Mouse (Mus musculus) hindbrain, embryonic 10.5 days (tissue): ENCODE measurements around the gene Ece1. TPM values are rescaled to one million over a fixed set of nuclear protein-coding genes. Genes with fewer than 3 reads are reported as not detected.
A peak's percentile ranks its signal among the peaks of the same experiment; 100 is the strongest.

ENCODE experiments used
- DNase-seq: peaks from one replicate; pipeline ENCODE4 v3.0.0-alpha.2; 2017; ENCODE audit warnings: low spot score
- H3K27ac ChIP-seq: fragments of 300-500 bp; sonication (generic); 2 replicates; pipeline ENCODE4 v1.5.1; 2016; ENCODE audit warnings: mild to moderate bottlenecking, moderate library complexity
- H3K27me3 ChIP-seq: fragments of 300-500 bp; sonication (generic); 2 replicates; pipeline ENCODE4 v1.6.1; 2016; ENCODE audit warnings: mild to moderate bottlenecking; ENCODE audit not compliant: poor library complexity, insufficient read depth, severe bottlenecking
- H3K36me3 ChIP-seq: fragments of 300-500 bp; sonication (generic); 2 replicates; pipeline ENCODE4 v1.6.1; 2016; ENCODE audit warnings: mild to moderate bottlenecking, moderate library complexity
- H3K4me1 ChIP-seq: fragments of 300-500 bp; sonication (generic); replicated peaks from 2 replicates; pipeline ENCODE4 v1.6.1; 2016; ENCODE audit warnings: mild to moderate bottlenecking
- H3K4me3 ChIP-seq: fragments of 300-500 bp; sonication (generic); 2 replicates; pipeline ENCODE4 v1.5.1; 2016; ENCODE audit warnings: mild to moderate bottlenecking, moderate library complexity
- H3K9me3 ChIP-seq: fragments of 300-500 bp; sonication (generic); 2 replicates; pipeline ENCODE4 v1.6.1; 2016; ENCODE audit warnings: mild to moderate bottlenecking, moderate library complexity
- WGBS: fragments of 180-500 bp; shearing (Covaris S2); methylation state at CpG from one replicate; pipeline ENCODE4 v1.1.7; 2016; 5-methylcytosine and 5-hydroxymethylcytosine counted together
- polyA plus RNA-seq: library from polyadenylated mRNA; unstranded; fragments of >200 nt; fragmentation: Nextera tagmentation; extraction: Ambion mirVana; gene quantifications from 2 replicates; pipeline ENCODE4 v1.2.1, GENCODE M21; 2016

Ece1 gene
- polyA plus RNA-seq, 1 experiment from 2014 or later: 33.7 TPM

DNA sequence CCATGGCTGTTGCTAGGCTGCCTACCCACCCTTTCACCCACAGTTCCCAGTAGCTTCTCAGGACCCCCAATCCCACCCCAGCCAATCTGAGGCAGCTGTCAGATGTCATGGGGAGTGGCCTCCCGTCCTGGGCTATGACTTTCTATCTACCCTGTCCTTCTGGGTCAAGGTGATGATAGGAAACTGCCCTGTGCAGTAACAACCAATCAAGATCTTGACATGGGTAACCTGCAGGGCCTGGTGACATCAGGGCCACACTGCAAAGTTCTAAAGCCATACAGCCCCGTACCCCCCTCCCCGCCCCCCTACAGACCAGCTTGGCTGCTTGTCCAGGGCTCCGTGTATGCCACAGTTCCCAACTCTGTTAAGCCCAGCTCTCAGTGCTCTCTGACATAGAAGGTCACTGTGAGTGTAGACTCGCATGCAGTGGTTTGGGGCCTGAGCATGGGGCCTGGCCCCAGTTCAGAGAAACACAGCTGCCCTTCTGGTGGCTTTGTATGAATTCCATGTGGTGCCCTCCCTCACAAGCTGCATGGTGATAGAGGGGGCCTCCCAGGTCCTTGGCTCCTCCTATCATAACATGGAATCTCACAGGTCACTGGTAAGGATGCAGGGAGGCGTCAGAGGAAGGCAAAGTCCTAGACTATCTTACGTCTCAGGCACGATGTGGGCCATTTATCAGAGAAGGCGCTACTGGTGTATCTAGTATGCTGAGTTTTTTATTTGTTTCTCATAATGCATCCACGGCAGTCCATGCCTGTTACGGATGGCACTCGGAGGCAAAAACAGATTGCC is 65.9 kb downstream of the Ece1 start:
- WGBS: 84% methylated on average over 12 of the region's 12 CpGs
- Histone ChIP-seq H3K27ac (peak overlapping the region; percentile 26), H3K36me3 (peaks cover 39% of the 10 kb centered on the region), H3K4me3 (no peak overlapping the region), H3K9me3 (no peaks in the 10 kb centered on the region), H3K4me1 (peaks cover 56% of the 10 kb centered on the region), H3K27me3 (no peaks in the 10 kb centered on the region)
- DNase-seq: no peak

DNA sequence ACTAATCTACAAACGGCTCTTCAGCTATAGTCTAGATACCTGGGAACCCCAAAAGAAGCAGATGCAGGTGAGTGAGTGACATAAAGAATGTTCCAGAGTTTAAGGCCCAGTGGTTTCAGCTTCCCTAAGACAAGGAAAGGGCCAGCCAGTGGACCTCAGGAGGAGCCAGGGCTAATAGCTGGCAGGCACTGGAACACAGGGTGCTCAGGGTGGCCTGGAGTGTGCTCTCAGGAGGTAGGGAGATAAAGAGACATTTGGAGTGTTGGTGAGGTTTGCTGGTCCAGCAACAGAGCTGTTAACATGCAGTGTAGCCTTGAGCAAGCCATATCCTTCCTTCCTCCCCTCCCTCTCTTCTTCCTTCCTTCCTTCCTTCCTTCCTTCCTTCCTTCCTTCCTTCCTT is 66.8 kb downstream of the Ece1 start:
- peaks cover 56% of the 10 kb centered on the region for H3K4me1 ChIP-seq
- H3K27me3 ChIP-seq: no peaks in the 10 kb centered on the region
- 85% methylated on average over 1 of the region's 1 CpGs for WGBS

DNA sequence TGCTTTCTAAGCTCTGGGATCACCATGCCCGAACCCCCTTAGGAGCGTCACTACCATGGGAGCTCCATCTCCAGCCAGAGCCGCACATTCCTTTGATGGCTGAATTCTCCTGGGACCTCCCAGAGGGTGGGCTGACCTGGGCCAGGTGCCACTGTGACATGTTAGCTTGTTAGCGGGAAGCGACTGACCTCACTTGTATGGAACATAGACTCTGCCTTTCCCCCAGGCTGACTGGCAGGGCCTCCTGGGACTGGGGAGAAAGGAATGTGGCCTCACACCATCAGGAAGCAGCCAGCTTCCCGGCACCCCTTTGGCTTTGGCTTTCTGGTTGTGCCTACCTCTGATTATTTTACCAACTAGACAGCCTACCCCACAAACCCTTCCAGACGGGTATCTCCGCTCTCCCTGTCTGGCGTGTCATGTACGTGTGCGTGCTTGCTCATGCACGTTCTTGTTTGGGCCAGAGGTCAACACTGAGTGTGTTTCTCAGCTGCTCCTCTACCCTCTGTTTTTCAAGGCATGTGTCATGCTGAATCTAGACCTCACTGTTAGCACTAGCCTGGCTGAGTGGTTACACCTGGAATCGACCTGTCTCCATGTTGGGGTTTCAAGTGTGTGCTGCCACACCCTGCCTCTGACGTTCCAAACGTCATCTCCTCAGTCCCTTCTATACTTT is 67.4 kb downstream of the Ece1 start:
- Histone ChIP-seq H3K9me3 (no peaks in the 10 kb centered on the region), H3K4me3 (no peak overlapping the region), H3K27ac (peak overlapping the region; percentile 35; the same call in 1 of the 2 replicates), H3K27me3 (no peaks in the 10 kb centered on the region), H3K4me1 (peaks cover 56% of the 10 kb centered on the region), H3K36me3 (peaks cover 43% of the 10 kb centered on the region)
- 75% methylated on average over 15 of the region's 15 CpGs for WGBS
- no peak for DNase-seq

More for the DNA sequence above, 66.8 kb downstream of the Ece1 start:
- H3K9me3 ChIP-seq: no peaks in the 10 kb centered on the region
- DNase-seq: no peak
- H3K4me3 ChIP-seq: no peak overlapping the region
- peaks cover 37% of the 10 kb centered on the region for H3K36me3 ChIP-seq
- peak overlapping the region; percentile 53; the same call in 1 of the 2 replicates for H3K27ac ChIP-seq

DNA sequence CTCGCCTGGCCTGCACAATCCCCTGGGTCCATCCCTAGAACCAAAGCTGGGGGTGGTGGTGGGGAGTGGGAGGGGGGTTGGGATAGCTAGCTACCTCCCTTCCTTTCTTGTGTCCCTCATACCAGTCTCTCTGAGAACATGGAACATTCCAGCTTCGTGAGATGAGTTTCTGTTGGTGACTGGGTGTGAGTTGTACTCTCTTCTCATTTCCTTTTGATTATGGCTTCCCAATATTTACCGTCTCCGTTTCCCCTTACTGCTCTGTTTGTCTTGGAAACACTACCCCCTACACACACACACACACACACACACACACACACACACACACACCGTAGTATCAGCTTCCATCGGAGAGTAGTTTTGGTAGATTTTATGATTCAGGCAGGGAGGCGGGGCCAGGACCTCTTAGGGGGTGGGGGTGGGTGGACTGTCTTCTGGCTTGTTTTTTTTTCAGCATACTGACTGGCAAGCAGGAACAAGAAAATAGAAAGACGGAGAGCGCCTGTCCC is 68.5 kb downstream of the Ece1 start:
- 46% methylated on average over 9 of the region's 9 CpGs for WGBS
- no peak for DNase-seq
- Histone ChIP-seq H3K9me3 (no peaks in the 10 kb centered on the region), H3K27ac (peak overlapping the region; percentile 88), H3K4me3 (peak overlapping the region; percentile 20; the same call in 1 of the 2 replicates), H3K4me1 (peaks cover 56% of the 10 kb centered on the region), H3K36me3 (peaks cover 54% of the 10 kb centered on the region), H3K27me3 (no peaks in the 10 kb centered on the region)

DNA sequence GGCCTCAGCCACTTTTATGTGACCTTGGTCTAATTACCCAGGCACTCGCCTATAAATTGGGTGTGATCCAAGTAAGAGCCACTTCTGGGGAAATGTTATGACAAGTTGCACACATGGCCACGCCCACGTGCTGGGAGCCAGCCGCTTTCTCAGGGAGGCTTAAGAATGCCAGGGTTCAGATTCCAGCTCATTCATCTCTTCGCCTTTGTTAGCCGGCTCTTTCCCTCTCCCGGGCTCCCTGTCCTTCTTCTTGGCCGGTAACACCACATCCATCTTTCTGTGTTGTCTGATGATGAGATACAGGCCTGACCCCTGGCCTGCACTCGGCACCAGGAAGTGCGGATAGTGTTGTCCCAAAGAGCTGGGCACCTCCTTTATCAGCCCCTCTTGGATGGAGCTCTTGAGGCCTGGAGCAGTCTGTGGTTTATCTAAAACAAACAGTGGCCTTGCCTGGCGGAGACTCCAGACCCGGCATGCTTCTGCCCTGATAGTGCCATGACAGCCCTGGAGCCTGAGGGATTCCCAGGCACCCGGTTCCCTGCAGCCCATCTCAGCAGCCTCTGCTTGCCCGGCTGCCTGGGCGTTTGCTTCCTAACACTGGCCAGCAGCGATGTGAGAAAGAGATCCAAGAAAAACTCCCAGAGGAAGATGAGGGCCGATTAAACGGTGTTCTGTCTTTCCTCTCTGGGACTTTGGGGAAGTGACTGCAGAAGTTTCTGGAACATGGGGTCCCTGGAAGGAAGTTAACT is 69.1 kb downstream of the Ece1 start:
- peaks cover 56% of the 10 kb centered on the region for H3K4me1 ChIP-seq
- H3K9me3 ChIP-seq: no peaks in the 10 kb centered on the region
- no peaks in the 10 kb centered on the region for H3K27me3 ChIP-seq
- peak; percentile 72 for DNase-seq
- H3K36me3 ChIP-seq: peaks cover 57% of the 10 kb centered on the region
- H3K4me3 ChIP-seq: peak overlapping the region; percentile 20; the same call in 1 of the 2 replicates
- 30% methylated on average over 18 of the region's 18 CpGs for WGBS
- peak overlapping the region; percentile 88 for H3K27ac ChIP-seq

DNA sequence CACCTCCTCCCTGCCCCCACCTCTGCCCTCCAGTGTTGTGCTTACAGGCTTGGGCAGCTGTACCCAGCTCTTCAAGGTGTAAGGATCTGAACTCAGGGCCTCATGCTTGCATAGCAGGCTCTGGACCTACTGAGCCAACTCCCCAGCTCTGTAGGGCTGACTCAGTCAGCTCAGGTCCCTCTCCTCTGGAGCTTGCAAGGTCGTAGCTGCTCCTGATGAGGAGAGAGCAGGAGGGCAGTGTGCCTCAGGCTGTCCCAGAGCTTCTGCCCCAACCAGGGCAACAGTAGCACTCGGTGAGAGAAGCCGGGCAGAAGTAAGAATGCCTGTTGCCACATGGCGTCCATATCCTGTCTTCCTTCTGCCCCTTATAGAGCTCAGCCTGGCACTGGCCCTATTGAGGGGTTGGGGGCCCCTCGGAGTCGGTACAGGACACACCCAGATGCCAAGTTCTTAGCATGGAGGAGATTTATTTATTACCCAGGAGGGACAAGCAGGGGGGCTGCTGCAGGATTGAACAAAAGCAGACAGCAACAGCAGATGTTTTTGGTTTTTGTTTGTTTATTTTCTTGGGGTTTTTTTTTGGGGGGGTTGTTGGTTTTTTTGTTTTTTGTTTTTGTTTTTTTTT is 70.6 kb downstream of the Ece1 start:
- peak overlapping the region; percentile 5; the same call in 1 of the 2 replicates for H3K27ac ChIP-seq
- no peaks in the 10 kb centered on the region for H3K9me3 ChIP-seq

DNA sequence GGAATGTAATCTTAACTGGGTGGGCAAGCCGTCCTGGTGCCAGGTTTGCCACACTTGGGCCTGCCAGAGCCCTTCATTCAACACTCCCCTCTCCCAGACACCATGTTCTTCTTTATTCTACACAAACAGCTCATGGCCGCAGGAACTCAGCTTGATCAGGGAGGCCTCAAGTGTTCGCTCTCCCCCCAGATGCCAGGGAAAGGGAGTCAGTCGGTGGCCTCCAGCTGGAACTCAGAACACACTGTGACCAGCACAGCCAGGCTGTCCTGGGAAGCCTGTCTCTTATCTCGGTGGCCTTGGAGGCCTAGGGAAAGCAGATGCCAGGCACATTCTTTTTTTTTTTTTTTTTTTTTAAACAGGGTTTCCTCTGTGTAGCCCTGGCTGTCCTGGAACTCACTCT is 71.3 kb downstream of the Ece1 start:
- no peak overlapping the region for H3K4me3 ChIP-seq
- H3K36me3 ChIP-seq: peaks cover 59% of the 10 kb centered on the region
- peaks cover 42% of the 10 kb centered on the region for H3K4me1 ChIP-seq
- DNase-seq: no peak
- WGBS: 86% methylated on average over 5 of the region's 5 CpGs
- H3K27me3 ChIP-seq: no peaks in the 10 kb centered on the region
- H3K9me3 ChIP-seq: no peaks in the 10 kb centered on the region
- no peak overlapping the region for H3K27ac ChIP-seq

More for the DNA sequence above, 70.6 kb downstream of the Ece1 start:
- DNase-seq: no peak
- peaks cover 49% of the 10 kb centered on the region for H3K4me1 ChIP-seq
- no peaks in the 10 kb centered on the region for H3K27me3 ChIP-seq
- WGBS: 74% methylated on average over 6 of the region's 6 CpGs
- H3K4me3 ChIP-seq: no peak overlapping the region
- H3K36me3 ChIP-seq: peaks cover 59% of the 10 kb centered on the region

DNA sequence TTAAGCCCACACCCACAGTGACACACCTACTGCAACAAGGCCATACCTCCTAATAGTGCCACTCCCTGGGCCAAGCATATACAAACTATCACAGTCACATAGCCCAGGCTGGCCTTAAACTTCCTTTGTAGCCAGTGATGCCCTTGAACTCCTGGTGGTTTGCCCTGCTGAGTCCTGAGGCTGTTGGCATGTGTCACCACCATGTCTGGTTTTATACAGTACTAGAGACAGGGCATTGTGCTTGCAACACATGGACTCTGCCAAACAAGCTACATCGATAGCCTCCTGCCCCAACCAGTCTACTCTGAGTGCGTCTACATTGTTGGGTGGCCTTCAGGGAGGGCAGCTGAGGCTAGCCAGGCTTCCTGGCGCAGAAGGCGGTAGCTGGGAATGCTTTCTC is 74.1 kb downstream of the Ece1 start:
- Histone ChIP-seq H3K4me3 (no peak overlapping the region), H3K27me3 (no peaks in the 10 kb centered on the region), H3K36me3 (peaks cover 72% of the 10 kb centered on the region), H3K9me3 (no peaks in the 10 kb centered on the region), H3K4me1 (peaks cover 19% of the 10 kb centered on the region), H3K27ac (no peak overlapping the region)
- 90% methylated on average over 4 of the region's 4 CpGs for WGBS
- no peak for DNase-seq

DNA sequence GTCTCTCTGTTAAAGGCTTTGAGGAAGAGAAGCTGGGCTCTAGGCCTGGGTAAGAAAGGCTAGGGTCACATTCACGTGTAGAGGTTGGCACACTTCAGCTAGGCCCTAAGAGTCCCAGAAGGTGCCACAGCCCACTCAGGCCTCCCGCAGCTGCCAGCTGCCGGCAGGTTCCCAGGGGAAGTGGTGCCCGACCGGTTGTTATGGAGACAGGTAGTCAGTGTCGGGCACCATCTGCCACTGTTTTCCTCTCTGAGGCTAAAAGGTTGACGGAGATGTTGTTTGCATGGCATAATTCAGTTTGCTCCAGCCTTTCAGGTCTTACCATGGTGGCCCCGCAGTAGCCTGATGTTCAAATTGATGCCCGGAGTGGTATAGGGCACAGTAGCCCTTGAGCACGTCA is 78.0 kb downstream of the Ece1 start:
- no peak for DNase-seq
- peak overlapping the region; percentile 46; the same call in 1 of the 2 replicates for H3K27ac ChIP-seq
- H3K9me3 ChIP-seq: no peaks in the 10 kb centered on the region
- peaks cover 20% of the 10 kb centered on the region for H3K4me1 ChIP-seq
- no peaks in the 10 kb centered on the region for H3K27me3 ChIP-seq
- WGBS: 88% methylated on average over 10 of the region's 10 CpGs
- no peak overlapping the region for H3K4me3 ChIP-seq
- H3K36me3 ChIP-seq: peaks cover 95% of the 10 kb centered on the region

DNA sequence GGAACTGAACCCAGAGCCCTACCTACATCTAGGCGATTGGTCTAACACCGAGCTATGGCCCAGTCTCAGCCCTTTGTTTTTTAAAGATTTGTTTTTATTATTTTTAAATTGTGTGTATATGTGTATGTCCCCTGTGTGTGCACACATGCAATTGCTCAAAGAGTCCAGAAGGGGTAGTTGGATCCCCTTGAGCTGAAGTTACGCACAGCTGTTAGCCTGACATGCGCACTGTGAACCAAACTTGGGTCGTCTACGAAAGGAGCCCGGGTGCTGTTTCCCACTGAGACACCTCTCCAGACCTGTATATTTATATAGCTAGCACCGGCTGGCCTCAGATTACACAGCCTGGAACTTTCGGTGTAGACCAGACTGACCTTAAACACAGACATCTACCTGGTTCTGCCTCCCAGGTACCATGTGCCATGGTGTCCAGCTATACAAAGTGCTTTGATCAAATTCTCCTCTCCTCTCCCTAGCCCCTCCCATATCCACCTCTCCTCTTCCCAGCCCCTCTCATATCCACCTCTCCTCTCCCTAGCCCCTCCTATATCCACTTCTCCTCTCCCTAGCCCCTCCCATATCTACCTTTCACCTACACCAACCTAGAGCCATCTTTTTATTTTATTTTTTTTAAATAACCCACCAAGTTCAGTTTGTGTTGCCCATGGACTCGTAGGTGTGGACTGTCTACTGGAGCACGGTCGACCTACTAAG is 79.3 kb downstream of the Ece1 start:
- H3K27ac ChIP-seq: no peak overlapping the region
- peaks cover 97% of the 10 kb centered on the region for H3K36me3 ChIP-seq
- H3K27me3 ChIP-seq: no peaks in the 10 kb centered on the region
- H3K4me1 ChIP-seq: peaks cover 20% of the 10 kb centered on the region
- H3K9me3 ChIP-seq: no peaks in the 10 kb centered on the region
- no peak for DNase-seq
- H3K4me3 ChIP-seq: no peak overlapping the region
- WGBS: 95% methylated on average over 12 of the region's 12 CpGs

DNA sequence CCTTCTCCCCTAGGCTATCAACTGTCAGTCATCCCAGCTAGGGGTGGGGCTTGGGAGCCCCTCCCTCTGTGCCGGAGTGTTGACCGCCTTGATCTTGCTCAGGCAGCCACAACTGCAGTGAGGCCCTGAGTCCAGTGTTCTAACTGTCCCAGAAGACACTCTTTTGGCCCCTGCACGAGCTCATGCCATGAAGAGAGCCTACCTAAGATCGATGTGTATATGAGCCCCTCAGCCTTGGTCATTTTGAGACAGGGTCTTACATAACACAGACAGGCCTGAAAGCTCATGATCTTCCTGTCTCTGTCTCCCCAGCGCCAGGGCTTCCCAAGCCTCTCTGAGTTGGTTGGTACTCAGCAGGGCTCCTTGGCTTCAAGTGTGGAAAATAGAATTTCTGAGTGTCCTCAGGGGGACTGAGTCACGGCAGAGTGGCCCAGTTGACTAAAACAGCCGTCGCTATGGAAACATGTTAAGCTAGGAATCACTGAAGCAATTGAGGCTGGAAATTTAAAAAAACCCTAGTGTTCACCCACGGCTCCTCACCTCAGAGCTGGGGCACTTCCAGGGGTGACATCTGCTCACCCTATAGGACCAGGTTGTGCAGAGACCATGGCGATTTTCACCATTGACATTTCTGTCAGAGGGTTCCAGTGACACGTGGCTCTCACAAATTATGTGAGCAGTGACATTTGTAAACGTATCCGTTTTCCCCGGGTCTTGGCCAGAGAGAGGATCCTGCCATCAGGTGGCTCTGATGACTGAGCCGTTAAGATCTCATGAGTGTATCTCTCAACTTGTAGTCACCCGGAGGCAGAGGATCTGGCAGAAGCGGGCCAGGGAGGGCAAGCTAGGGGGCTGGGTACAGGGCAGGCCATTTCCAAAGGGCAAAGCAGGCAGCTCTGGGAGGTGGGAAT is 80.1 kb downstream of the Ece1 start:
- H3K4me3 ChIP-seq: no peak overlapping the region
- H3K4me1 ChIP-seq: peaks cover 20% of the 10 kb centered on the region
- H3K9me3 ChIP-seq: no peaks in the 10 kb centered on the region
- peaks cover 97% of the 10 kb centered on the region for H3K36me3 ChIP-seq
- no peak for DNase-seq
- 69% methylated on average over 17 of the region's 17 CpGs for WGBS
- H3K27ac ChIP-seq: peak overlapping the region; percentile 62
- no peaks in the 10 kb centered on the region for H3K27me3 ChIP-seq
